Mouse (Mus musculus) cerebellum, adult 2 months (tissue): ENCODE measurements around the gene Umad1.

ENCODE experiments used
- CTCF ChIP-seq: fragments of 200-500 bp; IDR thresholded peaks from 2 replicates; pipeline ENCODE4 v1.5.1; 2011; ENCODE audit warnings: low read depth, mild to moderate bottlenecking, control low read depth, low read length, moderate library complexity, borderline replicate concordance; ENCODE audit not compliant: insufficient read depth
- POLR2A ChIP-seq: fragments of 200-500 bp; IDR thresholded peaks from 2 replicates; pipeline ENCODE4 v1.6.1; 2011; ENCODE audit warnings: low read length, control low read depth, borderline replicate concordance; ENCODE audit not compliant: insufficient read depth

DNA sequence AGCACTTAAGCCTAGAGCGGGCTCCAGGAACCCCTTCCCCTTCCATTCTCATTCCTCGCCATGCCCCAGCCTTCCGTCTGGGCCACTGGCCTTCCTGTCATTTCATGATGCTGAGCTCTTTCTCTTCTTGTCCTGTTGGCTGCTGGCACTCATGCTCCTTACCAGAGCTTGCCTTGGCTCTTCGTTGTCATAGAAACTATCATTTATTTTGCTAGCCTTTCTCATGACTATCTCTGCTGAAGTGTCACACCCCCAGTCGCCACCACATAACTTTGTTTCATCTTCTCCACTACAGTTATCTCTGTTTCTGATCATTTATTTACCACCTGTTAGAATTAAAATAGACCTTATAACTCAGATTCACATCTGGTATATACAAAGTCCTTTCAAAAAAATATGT is 117.3 kb downstream of the Umad1 start:
- no peak for TF ChIP-seq CTCF
- TF ChIP-seq POLR2A = no peak
